Mouse (Mus musculus) cerebellum, adult 9-11 months (tissue): ENCODE data around the gene Olfr820.
"Not testable (repeated sequence)": the region's sequence is repeated elsewhere in the genome, so short reads cannot be mapped to it uniquely, and the experiment has no call there.

Experiments
- DNase-seq: peaks from one replicate; pipeline ENCODE4 v3.0.0; 2022

The Olfr820 gene

GRCm38 (mm10) chr10:130012321-130012720 is at the start of gene Olfr820:
Olfr820 (plus strand) TSS chr10:130012621.
- DNase-seq, result no peak

- DNase-seq, result not testable (repeated sequence)
Measured at GRCm38 (mm10) chr10:129966232-129966631, 46.2 kb upstream of the Olfr820 start.

GRCm38 (mm10) chr10:129967166-129967565 is 45.3 kb upstream of the Olfr820 start, which contains the start of gene Olfr819:
Olfr819 (minus strand) TSS chr10:129967266.
- DNase-seq, result not testable (repeated sequence)

- DNase-seq, result not testable (repeated sequence)
Measured at GRCm38 (mm10) chr10:129972994-129973393, 39.4 kb upstream of the Olfr820 start.

GRCm38 (mm10) chr10:129976040-129976439 is 36.4 kb upstream of the Olfr820 start, which contains the start of gene Olfr247:
Olfr247 (minus strand) TSS chr10:129976140.
- DNase-seq, result not testable (repeated sequence)

GRCm38 (mm10) chr10:129981867-129982266 is 30.6 kb upstream of the Olfr820 start:
- not testable (repeated sequence) for DNase-seq

- not testable (repeated sequence) for DNase-seq
Measured at GRCm38 (mm10) chr10:129984962-129985361, 27.5 kb upstream of the Olfr820 start, which contains the start of gene Gm10310. Gm10310 (minus strand) TSS chr10:129985062.

GRCm38 (mm10) chr10:130004104-130004503 is 8.3 kb upstream of the Olfr820 start:
- DNase-seq, result not testable (repeated sequence)

- not testable (repeated sequence) for DNase-seq
Measured at GRCm38 (mm10) chr10:130005366-130005765, 7.1 kb upstream of the Olfr820 start.

- no peak for DNase-seq
Measured at GRCm38 (mm10) chr10:130030048-130030447, 17.6 kb downstream of the Olfr820 start, which contains the start of gene Olfr821. Olfr821 (plus strand) TSS chr10:130030348.

- no peak for DNase-seq
Measured at GRCm38 (mm10) chr10:130037096-130037495, 24.7 kb downstream of the Olfr820 start.
